ENCODE assay signal across 30 mouse cellular contexts in genomic region chr9:67104616-67105015, GRCm38 (mm10). TPM values are rescaled to one million over a fixed set of nuclear protein-coding genes. Genes with fewer than 3 reads are reported as not detected.
DNase-seq lines count a peak whose midpoint lies in the region; ATAC-seq and TF ChIP-seq lines count a peak whose summit lies in the region.
"Had no signal": no experiment of that assay in that cellular context is flagged by ENCODE, and none has a peak within 500 bp of the region (broad histone marks: within the 10 kb centered on the region; RNA-seq: fewer than 3 reads in every experiment).

No protein-coding gene starts in this region.

- H3K36me3 ChIP-seq in embryonic facial prominence, embryonic 14.5 days (ENCODE audit: control insufficient read depth, insufficient read depth, low read length), result no peaks in the 10 kb centered on the region
- H3K36me3 ChIP-seq in embryonic facial prominence, embryonic 10.5 days (replicated peaks), result no peaks in the 10 kb centered on the region
- no peaks in the 10 kb centered on the region for H3K36me3 ChIP-seq in stomach, postnatal 0 days (ENCODE audit: control insufficient read depth, insufficient read depth, low read length)
- H3K36me3 ChIP-seq in kidney, embryonic 15.5 days, result no peaks in the 10 kb centered on the region
- H3K36me3 ChIP-seq: embryonic facial prominence, embryonic 15.5 days; forebrain, embryonic 15.5 days; heart, embryonic 15.5 days; hindbrain, embryonic 13.5 days had no signal

- no peak overlapping the region for H3K9ac ChIP-seq in embryonic facial prominence, embryonic 14.5 days (ENCODE audit: low read depth, low read length)
- H3K9ac ChIP-seq in stomach, postnatal 0 days (ENCODE audit: low read length), result no peak overlapping the region
- H3K9ac ChIP-seq in kidney, embryonic 15.5 days, result no peak overlapping the region
- H3K9ac ChIP-seq: embryonic facial prominence, embryonic 15.5 days; forebrain, embryonic 15.5 days; heart, embryonic 15.5 days; hindbrain, embryonic 13.5 days; liver, embryonic 14.5 days had no signal

- H3K27me3 ChIP-seq in embryonic facial prominence, embryonic 14.5 days (replicated peaks; ENCODE audit: control insufficient read depth, insufficient read depth, low read length), result no peaks in the 10 kb centered on the region
- no peaks in the 10 kb centered on the region for H3K27me3 ChIP-seq in embryonic facial prominence, embryonic 10.5 days (replicated peaks; ENCODE audit: low read depth, poor library complexity, severe bottlenecking)
- no peaks in the 10 kb centered on the region for H3K27me3 ChIP-seq in stomach, postnatal 0 days (ENCODE audit: control insufficient read depth, insufficient read depth, low read length)
- H3K27me3 ChIP-seq in kidney, embryonic 15.5 days, result no peaks in the 10 kb centered on the region
- H3K27me3 ChIP-seq: embryonic facial prominence, embryonic 15.5 days; forebrain, embryonic 15.5 days; heart, embryonic 15.5 days; hindbrain, embryonic 13.5 days had no signal

- WGBS in embryonic facial prominence, embryonic 14.5 days, result 69% methylated on average over 4 of the region's 4 CpGs
- WGBS in embryonic facial prominence, embryonic 10.5 days, result 80% methylated on average over 4 of the region's 4 CpGs
- 61% methylated on average over 4 of the region's 4 CpGs for WGBS in stomach, postnatal 0 days
- WGBS in kidney, embryonic 15.5 days, result 64% methylated on average over 4 of the region's 4 CpGs

- no peak for TF ChIP-seq EP300 in stomach, postnatal 0 days (optimal IDR thresholded peaks at IDR 0.05)

- H3K4me1 ChIP-seq in embryonic facial prominence, embryonic 14.5 days (ENCODE audit: control insufficient read depth, insufficient read depth, low read length), result peaks cover 22% of the 10 kb centered on the region
- peaks cover 54% of the 10 kb centered on the region for H3K4me1 ChIP-seq in embryonic facial prominence, embryonic 10.5 days
- H3K4me1 ChIP-seq in stomach, postnatal 0 days (replicated peaks; ENCODE audit: control insufficient read depth, insufficient read depth), result 0 out of 2 replicates have a peak, but pooled peaks cover 2% of the 10 kb centered on the region
- H3K4me1 ChIP-seq in kidney, embryonic 15.5 days, result peaks cover 41% of the 10 kb centered on the region

- no peak overlapping the region for H3K4me3 ChIP-seq in embryonic facial prominence, embryonic 14.5 days (ENCODE audit: low read depth, low read length)
- no peak overlapping the region for H3K4me3 ChIP-seq in embryonic facial prominence, embryonic 10.5 days
- no peak overlapping the region for H3K4me3 ChIP-seq in stomach, postnatal 0 days (ENCODE audit: low read depth, low read length)
- H3K4me3 ChIP-seq in kidney, embryonic 15.5 days (replicated peaks), result no peak overlapping the region
- H3K4me3 ChIP-seq: embryonic facial prominence, embryonic 15.5 days; forebrain, embryonic 15.5 days; heart, embryonic 15.5 days; hindbrain, embryonic 13.5 days; layer of hippocampus, adult 2 months had no signal

- TF ChIP-seq CTCF in stomach, postnatal 0 days (IDR thresholded peaks at IDR 0.05; ENCODE audit: low read depth), result no peak

- no peak overlapping the region for H3K4me2 ChIP-seq in embryonic facial prominence, embryonic 14.5 days (ENCODE audit: low read depth, low read length)
- no peak overlapping the region for H3K4me2 ChIP-seq in stomach, postnatal 0 days (replicated peaks; ENCODE audit: low read depth)
- no peak overlapping the region for H3K4me2 ChIP-seq in kidney, embryonic 15.5 days
- H3K4me2 ChIP-seq: embryonic facial prominence, embryonic 15.5 days; forebrain, embryonic 15.5 days; heart, embryonic 15.5 days; hindbrain, embryonic 13.5 days had no signal

- no peaks in the 10 kb centered on the region for H3K9me3 ChIP-seq in embryonic facial prominence, embryonic 14.5 days (ENCODE audit: control insufficient read depth, low read length)
- H3K9me3 ChIP-seq in embryonic facial prominence, embryonic 10.5 days, result no peaks in the 10 kb centered on the region
- H3K9me3 ChIP-seq in stomach, postnatal 0 days (ENCODE audit: control insufficient read depth, low read length), result no peaks in the 10 kb centered on the region
- no peaks in the 10 kb centered on the region for H3K9me3 ChIP-seq in kidney, embryonic 15.5 days (replicated peaks)
- H3K9me3 ChIP-seq: embryonic facial prominence, embryonic 15.5 days; forebrain, embryonic 15.5 days; heart, embryonic 15.5 days; hindbrain, embryonic 13.5 days had no signal

- no peak overlapping the region for H3K27ac ChIP-seq in embryonic facial prominence, embryonic 14.5 days (replicated peaks; ENCODE audit: low read depth, low read length)
- no peak overlapping the region for H3K27ac ChIP-seq in embryonic facial prominence, embryonic 10.5 days (replicated peaks)
- no peak overlapping the region for H3K27ac ChIP-seq in stomach, postnatal 0 days (replicated peaks)
- H3K27ac ChIP-seq in kidney, embryonic 15.5 days, result no peak overlapping the region
- H3K27ac ChIP-seq: embryonic facial prominence, embryonic 15.5 days; forebrain, embryonic 15.5 days; hindbrain, embryonic 13.5 days; layer of hippocampus, adult 2 months; liver, embryonic 14.5 days; macrophage had no signal

- peak; percentile 23 for DNase-seq in embryonic facial prominence, embryonic 14.5 days (ENCODE audit: low spot score)
- no peak for DNase-seq in embryonic facial prominence, embryonic 10.5 days (ENCODE audit: low spot score)
- peak; percentile 39 for DNase-seq in retina, postnatal 1 day
- no peak for DNase-seq in retina, embryonic 14.5 days (ENCODE audit: low spot score)
- DNase-seq in fibroblast of lung, adult 2 months (ENCODE audit: low read depth), result peak; percentile 40
- DNase-seq in stomach, postnatal 0 days (ENCODE audit: low spot score), result no peak
- no peak for DNase-seq in thymus, postnatal 36 days
- DNase-seq: adrenal gland, postnatal 25 days; cerebellum, adult 18-20 months; cerebellum, postnatal 10 days; gastrocnemius, postnatal 25 days; heart, adult 18-20 months; heart, postnatal 36 days; kidney, adult 11 months; kidney, postnatal 36 days; liver; lung, adult 2 months; lung, postnatal 10 days; midbrain, embryonic 14.5 days; right cerebral cortex, postnatal 4 days; thymus, adult 2 months had no signal

- ATAC-seq in embryonic facial prominence, embryonic 14.5 days (ENCODE audit: low read depth), result no peak
- ATAC-seq in stomach, postnatal 0 days (ENCODE audit: low FRiP score, low TSS enrichment), result 0 out of 2 replicates have a peak, but pooled peaks have one; percentile 41
- ATAC-seq in kidney, embryonic 15.5 days (replicated peaks; ENCODE audit: low FRiP score), result no peak
- ATAC-seq: forebrain, embryonic 15.5 days; inflammation-experienced regulatory T-cells, adult 6 months had no signal

RNA-seq across cellular contexts. Expression of gene Tpm1, which starts 55.4 kb away (rescaled TPM):
- 985 and 1,264 TPM in 2 replicates for polyA plus RNA-seq in embryonic facial prominence, embryonic 14.5 days (2014; fragmentation: Nextera tagmentation; extraction: Ambion mirVana)
- polyA plus RNA-seq in embryonic facial prominence, embryonic 10.5 days (2016; fragmentation: Nextera tagmentation; extraction: Ambion mirVana), result 331 and 369 TPM in 2 replicates
- polyA plus RNA-seq in stomach, postnatal 0 days (2015; fragmentation: Nextera tagmentation; extraction: Ambion mirVana), result 1,738 and 2,538 TPM in 2 replicates
- polyA plus RNA-seq in kidney, embryonic 15.5 days (2015; fragmentation: Nextera tagmentation; extraction: Ambion mirVana), result 533 and 589 TPM in 2 replicates

Comparison
In these comparisons a context has a peak if more than half of its experiments do, and no peak if none do; other contexts are left out.
1. DNase-seq: peak in embryonic facial prominence, embryonic 14.5 days (single experiment), retina, postnatal 1 day (single experiment) and fibroblast of lung, adult 2 months (single experiment); none in embryonic facial prominence, embryonic 10.5 days (single experiment), retina, embryonic 14.5 days (single experiment), stomach, postnatal 0 days (single experiment) and thymus, postnatal 36 days (0 of 2).